Mouse (Mus musculus) adrenal gland, adult 18-20 months (tissue): ENCODE measurements around the gene Gpr37l1. TPM values are rescaled to one million over a fixed set of nuclear protein-coding genes. Genes with fewer than 3 reads are reported as not detected.

Experiments
- DNase-seq, 2 experiments: peaks; one replicate each; pipeline ENCODE4 v3.0.0; 2021 to 2022; ENCODE audit warnings: low spot score in 2 of 2
- total RNA-seq, 2 experiments: library from RNA; stranded (reverse); gene quantifications; 1 replicate in 1 of 2; 2 replicates in 1 of 2; pipeline ENCODE4 v1.2.3; 2021

The Gpr37l1 gene
- total RNA-seq, 2 experiments from 2014 or later: 0.86 to 1.6 TPM

GRCm38 (mm10) chr1:135148996-135149395, 18.5 kb downstream of the Gpr37l1 start:
- no peak for DNase-seq

- DNase-seq: no peak
Observed at GRCm38 (mm10) chr1:135148476-135148875, 19.0 kb downstream of the Gpr37l1 start.

- no peak for DNase-seq
Observed at GRCm38 (mm10) chr1:135147702-135148058, 19.8 kb downstream of the Gpr37l1 start.

- DNase-seq: peak; percentile 81 to 84
Observed at GRCm38 (mm10) chr1:135146946-135147701, 20.4 kb downstream of the Gpr37l1 start.

GRCm38 (mm10) chr1:135146077-135146945, 21.2 kb downstream of the Gpr37l1 start, which contains the start of gene Arl8a:
TSS of gene Arl8a (plus strand) at chr1:135146824.
- DNase-seq: peak; percentile 86 to 90

- no peak for DNase-seq
Observed at GRCm38 (mm10) chr1:135143940-135144339, 23.5 kb downstream of the Gpr37l1 start.

GRCm38 (mm10) chr1:135142452-135142851, 25.0 kb downstream of the Gpr37l1 start:
- no peak for DNase-seq

- DNase-seq: no peak
Observed at GRCm38 (mm10) chr1:135139906-135140305, 27.6 kb downstream of the Gpr37l1 start.

- peak; percentile 52 to 69 for DNase-seq
Observed at GRCm38 (mm10) chr1:135136500-135136899, 31.0 kb downstream of the Gpr37l1 start.

GRCm38 (mm10) chr1:135135111-135135787, 32.2 kb downstream of the Gpr37l1 start:
- no peak for DNase-seq

- no peak for DNase-seq
Observed at GRCm38 (mm10) chr1:135133678-135134435, 33.6 kb downstream of the Gpr37l1 start.

GRCm38 (mm10) chr1:135132893-135133369, 34.5 kb downstream of the Gpr37l1 start:
- DNase-seq: no peak

GRCm38 (mm10) chr1:135132473-135132872, 35.0 kb downstream of the Gpr37l1 start, which contains the start of gene Ptpn7:
TSS of gene Ptpn7 (plus strand) at chr1:135132700.
- peak; percentile 69 to 73 for DNase-seq

- DNase-seq: no peak
Observed at GRCm38 (mm10) chr1:135131560-135131959, 35.9 kb downstream of the Gpr37l1 start.

GRCm38 (mm10) chr1:135131034-135131433, 36.4 kb downstream of the Gpr37l1 start:
- no peak for DNase-seq

- no peak for DNase-seq
Observed at GRCm38 (mm10) chr1:135130376-135131018, 37.0 kb downstream of the Gpr37l1 start.

- no peak for DNase-seq
Observed at GRCm38 (mm10) chr1:135129543-135130183, 37.8 kb downstream of the Gpr37l1 start.

- no peak for DNase-seq
Observed at GRCm38 (mm10) chr1:135128986-135129385, 38.5 kb downstream of the Gpr37l1 start.

- no peak for DNase-seq
Observed at GRCm38 (mm10) chr1:135128011-135128441, 39.5 kb downstream of the Gpr37l1 start.
